Mouse (Mus musculus): ENCODE measurements around the gene Abcd3.

DNA sequence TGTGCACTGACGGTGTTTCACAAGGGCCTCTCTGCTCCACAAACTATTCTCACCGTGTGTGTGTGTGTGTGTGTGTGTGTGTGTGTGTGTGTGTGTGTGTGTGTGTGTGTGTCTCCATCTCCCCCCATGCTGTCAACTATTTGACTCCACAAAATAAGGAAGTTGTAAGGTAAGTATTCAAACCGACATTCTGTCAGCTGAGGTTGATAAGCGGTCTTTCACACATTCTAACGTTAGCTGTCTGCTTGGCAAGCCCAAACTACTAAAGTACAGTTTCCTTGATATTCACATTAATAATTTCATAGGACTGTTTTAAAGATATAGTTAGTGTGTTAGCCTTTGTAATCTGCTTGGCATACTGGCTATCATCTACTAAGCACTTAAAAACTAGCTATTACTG is 48.3 kb downstream of the Abcd3 start:
- no peak for TF ChIP-seq CTCF (IDR thresholded peaks at IDR 0.05; ENCODE audit: borderline replicate concordance, extremely low read depth, insufficient read depth, insufficient read length)
- no peak for TF ChIP-seq POLR2A (IDR thresholded peaks at IDR 0.05; ENCODE audit: borderline replicate concordance, extremely low read depth, insufficient read depth, insufficient read length, poor library complexity, severe bottlenecking)

All from brain, embryonic 14.5 days (tissue).